ENCODE assay signal across 23 mouse cellular contexts in genomic region chr5:140824126-140824525, GRCm38 (mm10). TPM values are rescaled to one million over a fixed set of nuclear protein-coding genes. Genes with fewer than 3 reads are reported as not detected.
DNase-seq lines count a peak whose midpoint lies in the region; ATAC-seq lines count a peak whose summit lies in the region.
"Had no signal": no experiment of that assay in that cellular context is flagged by ENCODE, and none has a peak within 500 bp of the region (broad histone marks: within the 10 kb centered on the region; RNA-seq: fewer than 3 reads in every experiment).

No protein-coding gene starts in this region.

- no peaks in the 10 kb centered on the region for H3K27me3 ChIP-seq in heart, embryonic 16.5 days (ENCODE audit: control insufficient read depth, insufficient read depth, low read length)
- H3K27me3 ChIP-seq in liver, embryonic 13.5 days: no peaks in the 10 kb centered on the region
- H3K27me3 ChIP-seq: forebrain, embryonic 13.5 days; heart, embryonic 12.5 days; lung, embryonic 15.5 days; neural tube, embryonic 13.5 days; Patski had no signal

- no peak for ATAC-seq in heart, embryonic 16.5 days (replicated peaks; ENCODE audit: extremely low read depth, insufficient read depth, low FRiP score)
- no peak for ATAC-seq in liver, embryonic 13.5 days (ENCODE audit: low read depth)
- ATAC-seq in megakaryocyte-erythroid progenitor cell, adult 5-6 weeks (replicated peaks; ENCODE audit: low FRiP score, low TSS enrichment, poor library complexity, severe bottlenecking): peak; percentile 48; the same call in 1 of the 2 replicates
- ATAC-seq in granulocyte monocyte progenitor cell, adult 5-6 weeks (replicated peaks; ENCODE audit: poor library complexity, severe bottlenecking): no peak
- ATAC-seq: forebrain, embryonic 13.5 days; Patski had no signal

- intact Hi-C loops in heart, postnatal 14 days (cut with DNase I): no loop called here

- H3K4me1 ChIP-seq in heart, embryonic 16.5 days (ENCODE audit: control insufficient read depth, insufficient read depth, low read length): peaks cover 72% of the 10 kb centered on the region
- peaks cover 91% of the 10 kb centered on the region for H3K4me1 ChIP-seq in liver, embryonic 13.5 days (replicated peaks)

- 29% methylated on average over 7 of the region's 7 CpGs for WGBS in heart, embryonic 16.5 days
- 35% methylated on average over 7 of the region's 7 CpGs for WGBS in liver, embryonic 13.5 days (ENCODE audit: insufficient replicate concordance)

- no peaks in the 10 kb centered on the region for H3K9me3 ChIP-seq in heart, embryonic 16.5 days (replicated peaks; ENCODE audit: control insufficient read depth, low read length)
- H3K9me3 ChIP-seq in liver, embryonic 13.5 days (replicated peaks): no peaks in the 10 kb centered on the region
- H3K9me3 ChIP-seq: forebrain, embryonic 13.5 days; heart, embryonic 12.5 days; lung, embryonic 15.5 days; neural tube, embryonic 13.5 days had no signal

- DNase-seq in adrenal gland, postnatal 10 days: peak; percentile 1
- no peak for DNase-seq in adrenal gland, adult 2 months
- DNase-seq in heart, postnatal 14 days: no peak
- DNase-seq in liver, embryonic 13.5 days: no peak
- DNase-seq in liver: no peak
- DNase-seq: adrenal gland, postnatal 14 days; cerebellum, adult 11-12 months; cerebellum, postnatal 36 days; kidney, adult 11 months; midbrain, embryonic 14.5 days; right cerebral cortex, adult 18-20 months had no signal

- peaks cover 4% of the 10 kb centered on the region; the same call in 1 of the 2 replicates for H3K36me3 ChIP-seq in heart, embryonic 16.5 days (ENCODE audit: control insufficient read depth, insufficient read depth)
- H3K36me3 ChIP-seq in liver, embryonic 13.5 days: no peaks in the 10 kb centered on the region
- H3K36me3 ChIP-seq: lung, embryonic 15.5 days had no signal

- H3K4me2 ChIP-seq in heart, embryonic 16.5 days (ENCODE audit: low read depth, low read length): no peak overlapping the region
- H3K4me2 ChIP-seq in liver, embryonic 13.5 days: no peak overlapping the region
- H3K4me2 ChIP-seq: forebrain, embryonic 13.5 days; heart, embryonic 12.5 days; lung, embryonic 15.5 days; neural tube, embryonic 13.5 days had no signal

- H3K27ac ChIP-seq in heart, embryonic 16.5 days (ENCODE audit: low read length): peak overlapping the region; percentile 15; the same call in 1 of the 2 replicates
- 0 out of 2 replicates have a peak overlapping the region, but pooled peaks have one; percentile 26 for H3K27ac ChIP-seq in liver, embryonic 13.5 days
- H3K27ac ChIP-seq: forebrain, embryonic 13.5 days; kidney, postnatal 0 days; lung, embryonic 15.5 days; macrophage; neural tube, embryonic 13.5 days; stomach, postnatal 0 days had no signal

- no peak overlapping the region for H3K9ac ChIP-seq in heart, embryonic 16.5 days (ENCODE audit: low read length)
- H3K9ac ChIP-seq in liver, embryonic 13.5 days: no peak overlapping the region
- H3K9ac ChIP-seq: forebrain, embryonic 13.5 days; heart, embryonic 12.5 days; lung, embryonic 15.5 days; neural tube, embryonic 13.5 days had no signal

- no peak overlapping the region for H3K4me3 ChIP-seq in heart, embryonic 16.5 days (ENCODE audit: low read length)
- H3K4me3 ChIP-seq in liver, embryonic 13.5 days (replicated peaks): no peak overlapping the region
- H3K4me3 ChIP-seq: erythroblast, embryonic 14.5 days; forebrain, embryonic 13.5 days; heart, embryonic 12.5 days; lung, embryonic 15.5 days; neural tube, embryonic 13.5 days had no signal

RNA-seq across cellular contexts. Expression of gene Gna12, which starts 6.1 kb away (rescaled TPM):
- 100 to 1,000 TPM; 113 to 121 TPM for total RNA-seq in adrenal gland, postnatal 10 days (2021)
- total RNA-seq in adrenal gland, adult 2 months (2021): 100 to 1,000 TPM; 116 to 121 TPM
- polyA plus RNA-seq in adrenal gland, adult 2 months (2012; rRNA removed): 153 and 200 TPM in 2 replicates
- polyA plus RNA-seq in heart, embryonic 16.5 days (2015; fragmentation: Nextera tagmentation; extraction: Ambion mirVana): 7.1 and 11.0 TPM in 2 replicates
- total RNA-seq in heart, postnatal 14 days (2021): 10 to 100 TPM; 80.5 to 84.2 TPM
- 5.3 and 7.0 TPM in 2 replicates for polyA plus RNA-seq in liver, embryonic 13.5 days (2015; fragmentation: Nextera tagmentation; extraction: Ambion mirVana)
- 54.8 and 74.3 TPM in 2 replicates for total RNA-seq in megakaryocyte-erythroid progenitor cell, adult 5-6 weeks (2014; fragmentation: Nextera tagmentation)
- total RNA-seq in megakaryocyte-erythroid progenitor cell, adult 5-6 weeks (2017): 27.8 and 37.6 TPM in 2 replicates
- 42.3 and 44.7 TPM in 2 replicates for total RNA-seq in granulocyte monocyte progenitor cell, adult 5-6 weeks (2014; fragmentation: Nextera tagmentation)
- total RNA-seq in granulocyte monocyte progenitor cell, adult 5-6 weeks (2017): 34.9 and 35.3 TPM in 2 replicates
